Mouse (Mus musculus): ENCODE data around the gene Gm9958. TPM values are rescaled to one million over a fixed set of nuclear protein-coding genes. Genes with fewer than 3 reads are reported as not detected.
A peak's percentile ranks its signal among the peaks of the same experiment; 100 is the strongest.

Gene Gm9958
- 1 to 10 TPM; 1.1 to 1.3 TPM for total RNA-seq (2021)

- no peak for DNase-seq (ENCODE audit: extremely low spot score in 1 of 2, low spot score in 2 of 2)
- intact Hi-C loops (cut with DNase I), result loop anchor here (10.0 kb wide), 2 partner anchors 82 to 142 kb away; partner anchors contain the start of gene Cox18
Observed at GRCm38 (mm10) chr5:90367067-90367303, at the start of gene Gm9958. Gene Gm9958 (plus strand): TSS chr5:90367204.

- intact Hi-C loops (cut with DNase I), result no loop called here
- DNase-seq (ENCODE audit: extremely low spot score in 1 of 2, low spot score in 2 of 2), result no peak
Observed at GRCm38 (mm10) chr5:90331071-90331470, 35.9 kb upstream of the Gm9958 start.

DNA sequence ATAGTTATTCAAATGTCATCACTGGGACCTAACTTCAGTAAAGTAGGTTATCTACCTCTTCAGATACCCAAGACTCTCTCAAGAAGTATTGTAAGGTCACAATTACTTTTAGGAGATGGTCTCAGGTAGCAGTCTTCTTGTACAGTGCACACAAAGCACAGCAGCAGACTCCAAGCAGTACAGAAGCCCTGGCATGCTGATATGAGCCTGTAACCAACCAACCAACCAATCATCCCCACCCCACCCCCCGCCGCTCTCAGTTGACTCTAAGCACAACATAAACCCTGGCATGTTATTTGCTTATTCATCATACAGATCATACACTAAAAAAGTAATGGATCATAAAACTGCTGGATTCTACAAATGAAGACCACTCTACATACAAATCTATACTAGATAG is 34.5 kb upstream of the Gm9958 start:
- DNase-seq (ENCODE audit: extremely low spot score in 1 of 2, low spot score in 2 of 2), result no peak
- intact Hi-C loops (cut with DNase I), result no loop called here

GRCm38 (mm10) chr5:90338177-90339091 is 28.6 kb upstream of the Gm9958 start:
- DNase-seq (ENCODE audit: extremely low spot score in 1 of 2, low spot score in 2 of 2), result no peak
- intact Hi-C loops (cut with DNase I), result no loop called here

- intact Hi-C loops (cut with DNase I), result no loop called here
- peak; percentile 67 to 71 for DNase-seq (ENCODE audit: extremely low spot score in 1 of 2, low spot score in 2 of 2)
Observed at GRCm38 (mm10) chr5:90339129-90339952, 27.7 kb upstream of the Gm9958 start.

GRCm38 (mm10) chr5:90339953-90340343 is 27.1 kb upstream of the Gm9958 start:
- intact Hi-C loops (cut with DNase I), result no loop called here
- DNase-seq (ENCODE audit: extremely low spot score in 1 of 2, low spot score in 2 of 2), result no peak

GRCm38 (mm10) chr5:90340847-90341246 is 26.2 kb upstream of the Gm9958 start:
- DNase-seq (ENCODE audit: extremely low spot score in 1 of 2, low spot score in 2 of 2), result no peak
- intact Hi-C loops (cut with DNase I), result no loop called here

DNA sequence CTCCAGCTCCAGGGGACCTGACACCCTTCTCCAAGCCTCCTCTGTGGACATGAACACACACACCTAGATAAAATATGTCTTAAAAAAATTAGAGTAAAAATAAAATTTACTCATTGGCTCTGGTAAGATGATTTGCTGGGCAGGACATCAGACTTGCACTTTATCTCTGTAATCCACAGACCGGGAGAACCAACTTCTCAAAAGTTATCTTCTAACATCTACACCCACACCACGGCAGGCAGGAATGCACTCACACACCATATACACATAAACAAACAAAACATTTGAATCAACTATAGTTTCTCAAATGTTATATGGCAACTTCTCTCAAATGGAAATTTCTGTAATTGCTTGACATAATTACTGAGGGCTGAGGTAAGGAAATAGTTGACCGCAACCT is 20.1 kb upstream of the Gm9958 start:
- DNase-seq (ENCODE audit: extremely low spot score in 1 of 2, low spot score in 2 of 2), result no peak
- intact Hi-C loops (cut with DNase I), result no loop called here

- intact Hi-C loops (cut with DNase I), result no loop called here
- no peak for DNase-seq (ENCODE audit: extremely low spot score in 1 of 2, low spot score in 2 of 2)
Observed at GRCm38 (mm10) chr5:90353552-90354317, 13.3 kb upstream of the Gm9958 start.

GRCm38 (mm10) chr5:90355824-90356223 is 11.2 kb upstream of the Gm9958 start:
- DNase-seq (ENCODE audit: extremely low spot score in 1 of 2, low spot score in 2 of 2), result no peak
- intact Hi-C loops (cut with DNase I), result no loop called here

GRCm38 (mm10) chr5:90364526-90364925 is 2.5 kb upstream of the Gm9958 start:
- peak; percentile 54 to 74 for DNase-seq (ENCODE audit: extremely low spot score in 1 of 2, low spot score in 2 of 2)
- intact Hi-C loops (cut with DNase I), result loop anchor here (10.0 kb wide), 2 partner anchors 80 to 140 kb away; partner anchors contain the start of gene Cox18

DNA sequence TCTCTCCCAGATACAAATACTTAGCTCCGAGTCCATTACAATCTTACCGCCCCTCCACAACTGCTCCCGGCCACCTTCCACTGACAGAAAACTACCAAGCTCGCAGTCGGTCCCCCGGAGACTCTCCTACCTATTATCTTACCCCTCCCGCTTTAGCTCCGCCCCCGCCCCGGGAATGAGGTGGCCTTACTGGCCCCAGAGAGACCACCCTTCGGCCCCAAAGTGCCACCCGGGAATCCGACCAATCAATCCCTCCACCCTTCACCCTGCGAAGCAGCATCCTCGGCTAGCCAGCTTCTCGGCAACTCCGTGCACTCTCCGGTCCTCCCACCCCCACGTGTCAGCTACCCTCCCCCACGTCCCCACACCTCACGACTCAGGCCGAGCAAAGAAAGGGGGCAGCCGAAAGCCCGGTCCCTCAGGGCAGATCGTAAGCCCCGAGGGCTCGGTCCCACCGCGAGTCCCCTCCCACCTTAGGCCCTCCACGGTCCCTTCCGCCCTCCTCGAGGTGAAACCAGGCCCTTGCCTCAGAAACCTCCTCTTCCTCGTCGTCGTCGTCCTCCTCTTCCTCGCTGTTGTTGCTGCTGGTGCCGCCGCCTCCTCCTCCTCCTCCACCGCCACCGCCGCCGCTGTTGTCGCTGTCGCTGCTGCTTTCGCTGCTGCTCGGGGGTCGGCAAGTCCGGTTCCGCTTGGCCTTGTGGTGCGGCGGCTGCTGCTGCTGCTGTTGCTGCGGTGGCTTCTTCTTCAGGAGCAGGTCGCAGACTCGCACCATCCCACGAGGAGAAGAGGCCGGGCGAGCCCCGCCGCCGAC is 1.7 kb upstream of the Gm9958 start:
- intact Hi-C loops (cut with DNase I), result loop anchor here (10.0 kb wide), 2 partner anchors 81 to 141 kb away; partner anchors contain the start of gene Cox18
- peak; percentile 30 to 72 for DNase-seq (ENCODE audit: extremely low spot score in 1 of 2, low spot score in 2 of 2)

DNA sequence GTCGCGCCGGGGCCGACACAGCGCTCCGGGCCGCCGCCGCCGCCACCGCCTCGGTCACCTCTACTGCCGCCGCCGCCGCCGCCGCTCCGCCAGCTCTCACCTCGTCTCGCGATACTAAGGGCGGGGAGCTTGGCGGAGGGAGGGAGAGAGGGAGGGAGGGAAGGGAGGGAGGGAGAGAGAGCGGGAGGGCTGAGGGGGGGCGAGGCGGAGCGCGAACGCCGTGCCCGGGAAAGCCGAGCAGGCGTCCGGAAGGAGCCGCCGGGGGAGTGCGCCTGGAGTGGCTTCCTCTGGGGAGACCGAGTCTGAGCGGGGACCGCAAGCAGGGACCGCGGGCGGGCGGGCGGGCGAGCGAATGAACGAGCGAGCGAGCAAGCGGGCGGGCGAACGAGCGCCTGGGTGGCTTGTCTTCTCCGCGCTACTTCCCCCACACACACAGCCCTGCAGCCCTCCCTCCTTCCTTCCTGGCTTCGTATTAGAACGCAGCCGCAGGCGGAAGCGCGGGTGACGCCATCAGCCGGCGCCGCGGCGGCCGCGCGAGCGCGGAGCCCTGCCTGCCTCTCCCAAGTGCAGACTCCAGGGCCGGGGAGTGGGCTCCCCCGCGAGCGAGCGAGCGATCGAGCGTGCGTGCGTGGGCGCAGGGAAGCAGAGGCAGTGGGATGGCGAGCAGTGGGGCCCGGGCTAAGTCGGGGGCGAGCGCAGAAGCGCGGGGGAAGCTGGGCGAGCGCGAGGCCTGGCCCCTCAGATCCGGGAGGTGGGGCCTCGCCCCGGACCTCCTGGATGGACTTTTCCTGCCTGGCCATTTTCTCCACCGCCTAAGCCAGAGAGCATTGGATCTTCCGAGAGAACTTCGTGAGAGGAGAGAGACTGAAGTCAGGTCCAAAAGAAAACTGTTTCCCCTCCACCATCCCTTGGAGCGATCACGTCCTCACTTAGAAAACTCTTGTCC is 610 bp upstream of the Gm9958 start, which contains the start of gene Ankrd17:
TSS of gene Ankrd17 (minus strand) at position 457 of the 946 bp plus-strand sequence.
- peak; percentile 88 to 94 for DNase-seq (ENCODE audit: extremely low spot score in 1 of 2, low spot score in 2 of 2)
- intact Hi-C loops (cut with DNase I), result loop anchor here (10.0 kb wide), 2 partner anchors 82 to 142 kb away; partner anchors contain the start of gene Cox18

DNA sequence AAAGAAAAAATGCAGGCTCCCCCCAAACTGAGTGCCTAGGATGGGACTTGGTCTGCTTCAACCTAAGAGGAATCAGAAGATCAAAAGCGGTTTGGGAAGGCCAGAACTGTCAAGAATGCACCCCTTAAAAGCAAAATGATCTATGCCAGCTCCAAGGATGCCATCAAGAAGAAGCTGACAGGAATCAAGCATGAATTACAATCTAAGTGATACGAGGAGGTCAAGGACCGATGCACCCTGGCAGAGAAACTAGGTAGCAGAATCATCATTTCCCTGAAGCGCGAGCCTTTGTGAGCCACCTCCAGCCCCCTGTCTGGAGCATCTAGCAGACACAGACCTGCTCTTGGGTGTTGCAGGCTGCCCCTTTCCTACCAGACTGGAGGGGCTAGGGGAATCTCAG is 3.4 kb downstream of the Gm9958 start:
- intact Hi-C loops (cut with DNase I), result no loop called here
- no peak for DNase-seq (ENCODE audit: extremely low spot score in 1 of 2, low spot score in 2 of 2)

DNA sequence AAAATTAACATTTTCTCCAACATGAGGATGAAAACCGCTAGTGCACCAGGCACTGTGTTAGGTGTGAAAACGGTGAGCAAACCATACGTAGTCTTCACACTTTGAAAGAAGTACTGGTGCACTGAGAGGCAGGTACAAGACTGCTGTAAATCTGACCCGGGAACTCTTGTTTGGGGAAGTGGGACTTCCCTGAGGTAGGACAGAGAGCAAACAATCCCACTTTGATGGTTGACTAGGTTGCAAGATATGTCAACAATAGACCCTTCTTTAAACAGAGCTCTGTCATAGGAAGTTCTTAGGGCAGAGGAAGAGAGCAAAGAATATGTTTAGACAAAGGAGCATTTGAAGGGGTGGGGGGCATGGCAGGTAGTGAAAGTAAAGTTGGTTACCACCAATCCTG is 6.7 kb downstream of the Gm9958 start:
- DNase-seq (ENCODE audit: extremely low spot score in 1 of 2, low spot score in 2 of 2), result no peak
- intact Hi-C loops (cut with DNase I), result no loop called here

DNA sequence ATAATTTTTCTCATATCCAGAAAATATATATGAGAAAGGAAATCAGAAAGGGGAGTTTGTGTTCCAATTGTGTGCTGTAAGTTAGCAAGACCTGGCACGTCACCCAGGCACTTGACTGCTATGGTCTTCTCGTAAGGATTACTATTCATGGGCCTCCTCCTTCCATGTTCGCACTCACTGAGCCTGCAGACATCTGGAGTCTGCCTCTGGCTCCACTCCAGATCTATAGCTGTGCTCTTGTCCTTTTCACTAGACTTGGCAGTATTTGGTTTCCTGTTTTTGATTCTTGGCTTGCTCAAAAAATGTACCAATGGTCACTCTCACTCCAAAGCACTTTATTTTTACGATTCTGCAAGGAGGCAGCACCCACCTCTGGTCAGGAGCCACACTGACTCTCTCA is 14.5 kb downstream of the Gm9958 start:
- intact Hi-C loops (cut with DNase I), result no loop called here
- no peak for DNase-seq (ENCODE audit: extremely low spot score in 1 of 2, low spot score in 2 of 2)

DNA sequence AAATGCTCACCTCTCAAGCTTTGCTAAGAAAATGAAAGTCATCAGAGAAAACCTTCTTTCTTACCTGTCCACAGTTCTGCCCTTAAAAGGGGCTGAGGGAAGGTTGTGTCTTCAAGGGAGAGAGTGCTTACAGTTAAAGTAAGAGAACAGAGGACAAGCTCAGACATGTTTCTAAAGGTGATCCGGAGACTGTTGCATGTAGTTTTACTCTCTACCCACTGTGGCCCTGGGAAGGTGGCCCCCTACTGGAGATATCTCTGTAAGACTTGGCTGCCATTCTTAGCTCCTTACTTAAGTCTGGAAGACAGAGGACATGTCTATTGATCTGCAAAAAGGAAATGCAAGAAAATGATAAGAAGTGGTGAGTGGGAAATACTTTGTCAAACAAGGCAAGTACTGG is 16.1 kb downstream of the Gm9958 start:
- intact Hi-C loops (cut with DNase I), result no loop called here
- DNase-seq (ENCODE audit: extremely low spot score in 1 of 2, low spot score in 2 of 2), result no peak

Data from left cerebral cortex, postnatal 10 days (tissue).